Mouse (Mus musculus) kidney, postnatal 0 days (tissue): ENCODE data around the gene Cttnbp2nl. TPM values are rescaled to one million over a fixed set of nuclear protein-coding genes. Genes with fewer than 3 reads are reported as not detected.
A peak's percentile ranks its signal among the peaks of the same experiment; 100 is the strongest.

Experiments
- ATAC-seq: fragments of 200-750 bp; cut with Nextera tagmentation; replicated peaks from 2 replicates; pipeline ENCODE4 v1.8.0; 2017; ENCODE audit warnings: low read depth, moderate number of reproducible peaks, moderate TSS enrichment, moderate library complexity; ENCODE audit not compliant: low FRiP score
- DNase-seq: peaks from one replicate; pipeline ENCODE4 v3.0.0-alpha.2; 2016; ENCODE audit warnings: low spot score
- H3K27ac ChIP-seq: fragments of 300-500 bp; sonication (generic); 2 replicates; pipeline ENCODE4 v1.5.1; 2014; ENCODE audit warnings: mild to moderate bottlenecking
- H3K27me3 ChIP-seq: fragments of 300-500 bp; sonication (generic); 2 replicates; pipeline ENCODE4 v1.6.1; 2014; ENCODE audit warnings: low read length, mixed read lengths; ENCODE audit not compliant: insufficient read depth
- H3K36me3 ChIP-seq: fragments of 300-500 bp; sonication (generic); 2 replicates; pipeline ENCODE4 v1.6.1; 2014; ENCODE audit warnings: low read length, mixed read lengths; ENCODE audit not compliant: insufficient read depth
- H3K4me1 ChIP-seq: fragments of 300-500 bp; sonication (generic); replicated peaks from 2 replicates; pipeline ENCODE4 v1.6.1; 2014; ENCODE audit warnings: antibody characterized with exemption, low read length, mixed read lengths; ENCODE audit not compliant: insufficient read depth
- H3K4me2 ChIP-seq: fragments of 300-500 bp; sonication (generic); 2 replicates; pipeline ENCODE4 v1.6.1; 2014; ENCODE audit warnings: mild to moderate bottlenecking, low read length, moderate library complexity, mixed read lengths
- H3K4me3 ChIP-seq: fragments of 300-500 bp; sonication (generic); replicated peaks from 2 replicates; pipeline ENCODE4 v1.5.1; 2014; ENCODE audit warnings: low read depth, low read length
- H3K9ac ChIP-seq: fragments of 300-500 bp; sonication (generic); 2 replicates; pipeline ENCODE4 v1.6.1; 2014; ENCODE audit warnings: low read depth, low read length
- H3K9me3 ChIP-seq: fragments of 300-500 bp; sonication (generic); replicated peaks from 2 replicates; pipeline ENCODE4 v1.6.1; 2016; ENCODE audit warnings: low read length, inconsistent platforms, mixed read lengths
- CTCF ChIP-seq: IDR thresholded peaks from 2 replicates; pipeline ENCODE4 v1.5.1; 2016; ENCODE audit warnings: antibody characterized with exemption, low read depth, mild to moderate bottlenecking, moderate library complexity
- WGBS: fragments of 180-500 bp; shearing (Covaris S2); extraction: QIAGEN DNeasy Blood & Tissue Kit; methylation state at CpG from one replicate; pipeline ENCODE4 v1.1.7; 2014; 5-methylcytosine and 5-hydroxymethylcytosine counted together
- polyA plus RNA-seq: library from polyadenylated mRNA; unstranded; fragments of >200 nt; fragmentation: Nextera tagmentation; extraction: Ambion mirVana; gene quantifications from 2 replicates; pipeline ENCODE4 v1.2.1, GENCODE M21; 2015

Cttnbp2nl gene
- polyA plus RNA-seq, 1 experiment from 2014 or later, result 26.5 TPM

- no peaks in the 10 kb centered on the region for H3K27me3 ChIP-seq
- peak; percentile 35 for DNase-seq
- peak overlapping the region; percentile 68 for H3K27ac ChIP-seq
- 73% methylated on average over 4 of the region's 4 CpGs for WGBS
- no peaks in the 10 kb centered on the region for H3K36me3 ChIP-seq
- no peak overlapping the region for H3K9ac ChIP-seq
- H3K4me2 ChIP-seq, result peak overlapping the region; percentile 62
- ATAC-seq, result no peak
- peaks cover 10% of the 10 kb centered on the region for H3K4me1 ChIP-seq
- no peaks in the 10 kb centered on the region for H3K9me3 ChIP-seq
- peak overlapping the region; percentile 90 for H3K4me3 ChIP-seq
- no peak for TF ChIP-seq CTCF
Observed at GRCm38 (mm10) chr3:105053698-105054001, 704 bp upstream of the Cttnbp2nl start.

- TF ChIP-seq CTCF, result no peak; the same call in 1 of the 2 replicates
- Histone ChIP-seq H3K9ac (peak overlapping the region; percentile 78), H3K4me2 (peak overlapping the region; percentile 80), H3K27me3 (no peaks in the 10 kb centered on the region), H3K27ac (peak overlapping the region; percentile 82), H3K36me3 (no peaks in the 10 kb centered on the region), H3K4me1 (peaks cover 16% of the 10 kb centered on the region), H3K9me3 (no peaks in the 10 kb centered on the region), H3K4me3 (peak overlapping the region; percentile 90)
- DNase-seq (no peak), ATAC-seq (no peak; the same call in 1 of the 2 replicates)
- WGBS, result under 1% methylated on average over 34 of the region's 37 CpGs
Observed at GRCm38 (mm10) chr3:105052171-105052936, 592 bp downstream of the Cttnbp2nl start.

DNA sequence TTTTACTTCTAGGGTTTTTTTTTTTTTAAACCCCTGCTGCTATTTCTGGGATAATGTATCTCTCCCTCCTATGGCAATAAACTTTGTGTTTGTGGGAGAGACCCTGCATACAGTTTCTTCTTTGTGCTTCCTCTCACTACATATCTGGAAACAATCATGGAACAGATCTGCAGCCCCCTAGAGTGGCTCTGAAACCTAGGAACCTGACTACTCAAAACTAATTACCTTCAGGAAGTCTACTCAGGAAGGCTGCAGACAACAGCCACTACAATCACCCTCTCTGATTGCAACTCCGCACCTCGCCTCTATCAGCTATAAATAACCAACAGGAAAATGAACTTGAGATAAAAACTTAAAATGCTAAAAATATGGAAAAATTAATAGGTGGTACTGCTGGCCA lies 1.8 kb downstream of the Cttnbp2nl start:
- DNase-seq, result no peak
- no peak for ATAC-seq
- no peaks in the 10 kb centered on the region for H3K36me3 ChIP-seq
- peak overlapping the region; percentile 78; the same call in 1 of the 2 replicates for H3K9ac ChIP-seq
- H3K4me1 ChIP-seq, result peaks cover 16% of the 10 kb centered on the region
- H3K4me3 ChIP-seq, result peak overlapping the region; percentile 90
- H3K9me3 ChIP-seq, result no peaks in the 10 kb centered on the region
- TF ChIP-seq CTCF, result no peak
- peak overlapping the region; percentile 82 for H3K27ac ChIP-seq
- H3K4me2 ChIP-seq, result peak overlapping the region; percentile 80
- H3K27me3 ChIP-seq, result no peaks in the 10 kb centered on the region
- WGBS, result 41% methylated on average over 2 of the region's 2 CpGs

DNA sequence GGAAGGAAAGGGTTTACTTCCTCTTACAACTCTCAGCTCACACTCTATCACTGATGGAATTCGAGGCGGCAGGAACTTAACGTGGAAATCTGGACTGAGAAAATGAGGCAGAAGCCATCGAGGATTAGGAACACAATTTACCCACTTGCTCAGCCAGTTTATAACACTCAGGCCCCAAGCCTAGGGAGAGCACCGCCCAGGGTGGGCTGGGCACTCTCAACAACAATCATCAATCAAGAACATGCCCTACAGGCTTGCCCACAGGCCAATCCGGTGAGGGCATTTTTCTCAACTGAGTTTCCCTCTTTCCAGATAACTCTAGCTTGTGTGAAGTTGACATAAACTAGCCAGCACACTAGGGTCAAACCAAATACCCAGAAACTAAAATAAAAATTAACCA lies 3.1 kb downstream of the Cttnbp2nl start:
- H3K4me2 ChIP-seq, result peak overlapping the region; percentile 30; the same call in 1 of the 2 replicates
- no peak overlapping the region for H3K27ac ChIP-seq
- H3K27me3 ChIP-seq, result no peaks in the 10 kb centered on the region
- 58% methylated on average over 6 of the region's 6 CpGs for WGBS
- no peak for ATAC-seq
- H3K36me3 ChIP-seq, result no peaks in the 10 kb centered on the region
- H3K4me3 ChIP-seq, result no peak overlapping the region
- no peak for DNase-seq
- no peak for TF ChIP-seq CTCF
- H3K4me1 ChIP-seq, result peaks cover 16% of the 10 kb centered on the region
- H3K9me3 ChIP-seq, result no peaks in the 10 kb centered on the region
- no peak overlapping the region for H3K9ac ChIP-seq

DNA sequence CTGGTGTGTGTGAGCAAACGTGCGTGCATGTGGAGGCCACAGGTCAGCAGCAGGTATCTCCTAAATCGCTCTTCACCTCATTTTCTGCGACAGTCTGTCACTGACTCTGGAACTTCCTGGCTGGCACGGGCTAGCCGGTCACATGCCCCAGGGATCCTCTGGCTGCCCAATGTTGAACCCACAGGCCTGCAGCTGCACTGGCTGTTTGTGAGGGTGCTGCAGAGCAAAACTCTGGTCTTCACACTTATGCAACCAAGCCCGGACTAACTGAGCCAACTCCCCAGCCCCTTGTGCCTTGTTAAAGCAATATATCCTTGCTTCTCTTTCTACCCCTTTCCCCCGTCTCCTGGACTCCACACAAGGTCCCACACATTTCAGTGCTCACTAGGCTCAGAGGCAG lies 5.3 kb downstream of the Cttnbp2nl start:
- Histone ChIP-seq H3K4me2 (no peak overlapping the region), H3K9ac (no peak overlapping the region)
- 52% methylated on average over 8 of the region's 8 CpGs for WGBS

GRCm38 (mm10) chr3:105046870-105047269 lies 6.1 kb downstream of the Cttnbp2nl start:
- Histone ChIP-seq H3K9me3 (no peaks in the 10 kb centered on the region), H3K36me3 (no peaks in the 10 kb centered on the region), H3K4me3 (no peak overlapping the region), H3K4me2 (no peak overlapping the region), H3K4me1 (peaks cover 19% of the 10 kb centered on the region), H3K9ac (no peak overlapping the region), H3K27ac (no peak overlapping the region), H3K27me3 (no peaks in the 10 kb centered on the region)
- DNase-seq (no peak), ATAC-seq (no peak)
- 57% methylated on average over 5 of the region's 5 CpGs for WGBS
- TF ChIP-seq CTCF, result no peak

More for the DNA sequence above, 5.3 kb downstream of the Cttnbp2nl start:
- DNase-seq (no peak), ATAC-seq (no peak)
- H3K27me3 ChIP-seq, result no peaks in the 10 kb centered on the region
- no peak for TF ChIP-seq CTCF
- peaks cover 19% of the 10 kb centered on the region for H3K4me1 ChIP-seq
- no peaks in the 10 kb centered on the region for H3K9me3 ChIP-seq
- H3K27ac ChIP-seq, result no peak overlapping the region
- no peak overlapping the region for H3K4me3 ChIP-seq
- H3K36me3 ChIP-seq, result no peaks in the 10 kb centered on the region
